Mouse (Mus musculus): ENCODE results near the gene Nppa. TPM values are rescaled to one million over a fixed set of nuclear protein-coding genes. Genes with fewer than 3 reads are reported as not detected.

The Nppa gene
- total RNA-seq (2012; rRNA removed): not detected in 2 replicates
- under 1 TPM in 1 of 2 experiments, not detected in 1; 0.26 TPM for polyA plus RNA-seq (2012; ENCODE audit: insufficient read depth in 1 of 2, insufficient read length in 2 of 2, low read depth in 1 of 2, low replicate concordance in 2 of 2, missing spikeins in 1 of 2)

DNA sequence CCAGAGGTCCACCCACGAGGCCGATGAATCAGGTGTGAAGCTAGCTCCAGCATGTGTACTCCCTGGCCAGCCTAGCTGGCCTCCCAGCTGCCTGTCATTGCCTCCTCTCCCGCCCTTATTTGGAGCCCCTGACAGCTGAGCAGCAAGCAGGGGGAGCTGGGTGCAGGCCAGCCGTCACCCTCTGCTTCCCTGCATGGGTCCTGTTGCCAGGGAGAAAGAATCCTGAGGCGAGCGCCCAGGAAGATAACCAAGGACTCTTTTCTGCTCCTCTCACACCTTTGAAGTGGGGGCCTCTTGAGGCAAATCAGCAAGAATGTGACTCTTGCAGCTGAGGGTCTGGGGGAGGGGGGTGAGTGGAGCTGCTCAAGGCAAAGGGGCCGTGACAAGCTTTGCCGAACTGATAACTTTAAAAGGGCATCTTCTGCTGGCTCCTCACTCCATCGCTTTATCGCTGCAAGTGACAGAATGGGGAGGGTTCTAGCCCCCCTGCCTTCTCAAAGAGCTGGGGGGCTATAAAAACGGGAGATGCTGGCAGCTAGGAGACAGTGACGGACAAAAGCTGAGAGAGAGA lies at the start of gene Nppa:
Gene Nppa, plus strand, starts transcription at position 521 of the 571 bp plus-strand sequence.
- H3K9ac ChIP-seq (ENCODE audit: control insufficient read depth, low read depth, low read length, poor library complexity, severe bottlenecking): no peak within 1 kb of the TSS
- no peaks in the 10 kb centered on the region for H3K27me3 ChIP-seq (ENCODE audit: control insufficient read depth in 1 of 2, insufficient read depth in 2 of 2, low read length in 2 of 2)
- H3K4me3 ChIP-seq (ENCODE audit: control insufficient read depth in 1 of 2, insufficient read depth in 1 of 2, low read depth in 2 of 2, low read length in 2 of 2): no peak within 1 kb of the TSS
- H3K9me3 ChIP-seq (replicated peaks; ENCODE audit: insufficient read depth, low read length): no peaks in the 10 kb centered on the region
- no peaks in the 10 kb centered on the region for H3K36me3 ChIP-seq (ENCODE audit: control insufficient read depth in 1 of 2, insufficient read depth in 2 of 2, low read length in 2 of 2)
- H3K4me1 ChIP-seq (ENCODE audit: control insufficient read depth in 1 of 2, insufficient read depth in 2 of 2, low read length in 2 of 2): no peaks in the 10 kb centered on the region
- no peak for DNase-seq (ENCODE audit: low read depth, low spot score)
- no peaks in the 10 kb centered on the region for H3K79me2 ChIP-seq (ENCODE audit: control insufficient read depth, insufficient read depth, low read length, poor library complexity)
- no peak for TF ChIP-seq GABPA (IDR thresholded peaks at IDR 0.05; ENCODE audit: low read depth, low read length)
- TF ChIP-seq MXI1 (IDR thresholded peaks at IDR 0.05; ENCODE audit: low read depth, low read length): no peak
- no peak for TF ChIP-seq ETS1 (IDR thresholded peaks at IDR 0.05; ENCODE audit: low read depth, low read length)
- TF ChIP-seq MYC (IDR thresholded peaks at IDR 0.05; ENCODE audit: low read depth, low read length): no peak
- no peak for TF ChIP-seq MAFK (IDR thresholded peaks at IDR 0.05; ENCODE audit: borderline replicate concordance, low read depth, low read length)
- TF ChIP-seq E2F4 (IDR thresholded peaks at IDR 0.05; ENCODE audit: borderline replicate concordance, low read depth, low read length): no peak
- TF ChIP-seq ELF1 (IDR thresholded peaks at IDR 0.05; ENCODE audit: low read depth, low read length): no peak
- no peak for TF ChIP-seq NRF1 (IDR thresholded peaks at IDR 0.05; ENCODE audit: insufficient read depth, low read depth, low read length, poor library complexity, severe bottlenecking)
- TF ChIP-seq RCOR1 (IDR thresholded peaks at IDR 0.05; ENCODE audit: low read depth, low read length): no peak
- no peak for TF ChIP-seq ZNF384 (IDR thresholded peaks at IDR 0.05; ENCODE audit: low read depth, low read length)
- no peak for TF ChIP-seq ZMIZ1 (IDR thresholded peaks at IDR 0.05; ENCODE audit: low read depth, low read length)
- no peak for TF ChIP-seq POLR2A (IDR thresholded peaks at IDR 0.05; ENCODE audit: control insufficient read depth in 1 of 2, insufficient read depth in 1 of 2, low read depth in 1 of 2, low read length in 2 of 2, poor library complexity in 1 of 2)
- no peak for TF ChIP-seq USF2 (IDR thresholded peaks at IDR 0.05; ENCODE audit: borderline replicate concordance in 1 of 2, insufficient read depth in 1 of 2, low read depth in 1 of 2, low read length in 2 of 2)
- no peak for TF ChIP-seq TCF12 (IDR thresholded peaks at IDR 0.05; ENCODE audit: low read depth, low read length)
- no peak for TF ChIP-seq UBTF (IDR thresholded peaks at IDR 0.05; ENCODE audit: borderline replicate concordance, insufficient read depth, low read depth, low read length)
- no peak for TF ChIP-seq USF1 (IDR thresholded peaks at IDR 0.05; ENCODE audit: low read depth, low read length)
- no peak for TF ChIP-seq MEF2A (IDR thresholded peaks at IDR 0.05; ENCODE audit: extremely low read depth, insufficient replicate concordance, low read depth, low read length, poor library complexity, severe bottlenecking)
- no peak within 1 kb of the TSS for H3K27ac ChIP-seq (ENCODE audit: control insufficient read depth, low read depth, low read length)

DNA sequence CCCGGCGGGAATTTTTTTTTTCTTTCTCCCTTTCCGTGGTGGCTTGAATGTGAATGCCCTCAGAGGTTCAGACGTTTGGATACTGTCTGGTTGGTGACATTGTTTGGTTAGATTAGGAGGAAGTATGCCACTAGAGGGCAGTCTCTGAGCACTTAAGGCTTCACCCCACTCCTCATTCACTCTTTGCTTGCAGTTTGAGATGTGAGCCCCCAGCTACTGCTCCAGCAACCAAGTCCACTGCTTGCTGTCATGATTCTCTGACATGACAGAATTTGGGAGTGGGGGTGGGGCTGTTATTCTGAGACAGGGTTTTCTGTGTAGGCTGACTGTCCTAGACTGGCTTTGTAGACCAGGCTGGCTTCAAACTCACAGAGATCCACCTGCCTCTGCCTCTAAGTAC lies 46.9 kb upstream of the Nppa start:
- TF ChIP-seq NRF1 (IDR thresholded peaks at IDR 0.05; ENCODE audit: insufficient read depth, low read depth, low read length, poor library complexity, severe bottlenecking): no peak
- no peak for TF ChIP-seq GATA1 (IDR thresholded peaks at IDR 0.05; ENCODE audit: low read depth, low read length)
- peak; percentile 73 for TF ChIP-seq RAD21 (IDR thresholded peaks at IDR 0.05; ENCODE audit: low read depth, low read length)
- no peak for TF ChIP-seq KAT2A (conservative IDR thresholded peaks at IDR 0.05; ENCODE audit: low read depth, low read length)
- TF ChIP-seq SMC3 (IDR thresholded peaks at IDR 0.05; ENCODE audit: low read depth, low read length): peak; percentile 55
- no peak for TF ChIP-seq MEF2A (IDR thresholded peaks at IDR 0.05; ENCODE audit: extremely low read depth, insufficient replicate concordance, low read depth, low read length, poor library complexity, severe bottlenecking)
- no peak for TF ChIP-seq BHLHE40 (IDR thresholded peaks at IDR 0.05; ENCODE audit: borderline replicate concordance, low read depth, low read length)
- TF ChIP-seq MYC (IDR thresholded peaks at IDR 0.05; ENCODE audit: low read depth, low read length): no peak
- no peak for TF ChIP-seq MYB (IDR thresholded peaks at IDR 0.05; ENCODE audit: low read depth, low read length)
- TF ChIP-seq TCF12 (IDR thresholded peaks at IDR 0.05; ENCODE audit: low read depth, low read length): no peak
- TF ChIP-seq MAFK (IDR thresholded peaks at IDR 0.05; ENCODE audit: borderline replicate concordance, low read depth, low read length): no peak
- peak; percentile 61 to 79 (median 71) for TF ChIP-seq CTCF (IDR thresholded peaks at IDR 0.05 in 2 of 3, conservative IDR thresholded peaks at IDR 0.05 in 1 of 3; ENCODE audit: control insufficient read depth in 1 of 3, insufficient read depth in 1 of 3, low read depth in 2 of 3, low read length in 3 of 3, poor library complexity in 1 of 3, severe bottlenecking in 1 of 3)
- peak; percentile 44 for TF ChIP-seq ZC3H11A (IDR thresholded peaks at IDR 0.05; ENCODE audit: low read depth, low read length)
- TF ChIP-seq CHD1 (IDR thresholded peaks at IDR 0.05; ENCODE audit: low read depth, low read length): no peak
- TF ChIP-seq POLR2AphosphoS5 (IDR thresholded peaks at IDR 0.05; ENCODE audit: borderline replicate concordance, low read depth, low read length): no peak
- no peak for TF ChIP-seq E2F4 (IDR thresholded peaks at IDR 0.05; ENCODE audit: borderline replicate concordance, low read depth, low read length)
- Histone ChIP-seq H3K27ac (ENCODE audit: control insufficient read depth, low read depth, low read length) (no peak overlapping the region), H3K9ac (ENCODE audit: control insufficient read depth, low read depth, low read length, poor library complexity, severe bottlenecking) (no peak overlapping the region), H3K36me3 (ENCODE audit: control insufficient read depth in 1 of 2, insufficient read depth in 2 of 2, low read length in 2 of 2) (peaks cover 0 to 2% of the 10 kb centered on the region in 2 experiments; a peak in 1 of 4 replicates), H3K4me1 (ENCODE audit: control insufficient read depth in 1 of 2, insufficient read depth in 2 of 2, low read length in 2 of 2) (no peaks in the 10 kb centered on the region), H3K9me3 (replicated peaks; ENCODE audit: insufficient read depth, low read length) (no peaks in the 10 kb centered on the region), H3K79me2 (ENCODE audit: control insufficient read depth, insufficient read depth, low read length, poor library complexity) (no peaks in the 10 kb centered on the region), H3K27me3 (ENCODE audit: control insufficient read depth in 1 of 2, insufficient read depth in 2 of 2, low read length in 2 of 2) (no peaks in the 10 kb centered on the region), H3K4me3 (ENCODE audit: control insufficient read depth in 1 of 2, insufficient read depth in 1 of 2, low read depth in 2 of 2, low read length in 2 of 2) (no peak overlapping the region)
- DNase-seq (ENCODE audit: low read depth, low spot score): peak; percentile 80
